Mouse (Mus musculus): ENCODE results near the gene Arhgap28. TPM values are rescaled to one million over a fixed set of nuclear protein-coding genes. Genes with fewer than 3 reads are reported as not detected.

Arhgap28 gene
- polyA plus RNA-seq, 1 experiment from 2014 or later: 3.8 TPM

GRCm38 (mm10) chr17:67896413-67896812, 107.5 kb downstream of the Arhgap28 start:
- Histone ChIP-seq H3K36me3 (ENCODE audit: control insufficient read depth, insufficient read depth) (no peaks in the 10 kb centered on the region; the same call in 1 of the 2 replicates), H3K27ac (ENCODE audit: low read depth, low read length) (no peak overlapping the region), H3K9ac (ENCODE audit: low read depth, low read length) (no peak overlapping the region), H3K9me3 (ENCODE audit: control insufficient read depth) (no peaks in the 10 kb centered on the region), H3K4me3 (ENCODE audit: low read depth, low read length) (no peak overlapping the region), H3K4me1 (replicated peaks; ENCODE audit: control insufficient read depth, insufficient read depth, low read length) (no peaks in the 10 kb centered on the region), H3K4me2 (replicated peaks; ENCODE audit: low read depth) (no peak overlapping the region), H3K27me3 (replicated peaks; ENCODE audit: control insufficient read depth, insufficient read depth, low read length) (no peaks in the 10 kb centered on the region)
- no peak for TF ChIP-seq CTCF (IDR thresholded peaks at IDR 0.05; ENCODE audit: low read depth)
- peak; percentile 64; the same call in 1 of the 2 replicates for ATAC-seq
- WGBS: 94% methylated on average over 5 of the region's 5 CpGs

GRCm38 (mm10) chr17:67889481-67890325, 114.2 kb downstream of the Arhgap28 start:
- Histone ChIP-seq H3K4me1 (replicated peaks; ENCODE audit: control insufficient read depth, insufficient read depth, low read length) (no peaks in the 10 kb centered on the region), H3K9ac (ENCODE audit: low read depth, low read length) (no peak overlapping the region), H3K27ac (ENCODE audit: low read depth, low read length) (no peak overlapping the region), H3K36me3 (ENCODE audit: control insufficient read depth, insufficient read depth) (no peaks in the 10 kb centered on the region; the same call in 1 of the 2 replicates), H3K4me3 (ENCODE audit: low read depth, low read length) (no peak overlapping the region), H3K4me2 (replicated peaks; ENCODE audit: low read depth) (no peak overlapping the region), H3K9me3 (ENCODE audit: control insufficient read depth) (no peaks in the 10 kb centered on the region), H3K27me3 (replicated peaks; ENCODE audit: control insufficient read depth, insufficient read depth, low read length) (no peaks in the 10 kb centered on the region)
- TF ChIP-seq CTCF (IDR thresholded peaks at IDR 0.05; ENCODE audit: low read depth): no peak
- 69% methylated on average over 20 of the region's 20 CpGs for WGBS
- no peak for ATAC-seq

GRCm38 (mm10) chr17:67888081-67888480, 115.8 kb downstream of the Arhgap28 start:
- no peak overlapping the region for H3K27ac ChIP-seq (ENCODE audit: low read depth, low read length)
- H3K4me2 ChIP-seq (replicated peaks; ENCODE audit: low read depth): no peak overlapping the region
- no peak for TF ChIP-seq CTCF (IDR thresholded peaks at IDR 0.05; ENCODE audit: low read depth)
- 0 out of 2 replicates have a peak, but pooled peaks cover 10% of the 10 kb centered on the region for H3K36me3 ChIP-seq (ENCODE audit: control insufficient read depth, insufficient read depth)
- ATAC-seq: no peak
- WGBS: 94% methylated on average over 9 of the region's 9 CpGs
- H3K9ac ChIP-seq (ENCODE audit: low read depth, low read length): no peak overlapping the region
- H3K4me3 ChIP-seq (ENCODE audit: low read depth, low read length): no peak overlapping the region
- H3K27me3 ChIP-seq (replicated peaks; ENCODE audit: control insufficient read depth, insufficient read depth, low read length): no peaks in the 10 kb centered on the region
- H3K4me1 ChIP-seq (replicated peaks; ENCODE audit: control insufficient read depth, insufficient read depth, low read length): no peaks in the 10 kb centered on the region
- no peaks in the 10 kb centered on the region for H3K9me3 ChIP-seq (ENCODE audit: control insufficient read depth)

GRCm38 (mm10) chr17:67886326-67886725, 117.6 kb downstream of the Arhgap28 start:
- Histone ChIP-seq H3K27me3 (replicated peaks; ENCODE audit: control insufficient read depth, insufficient read depth, low read length) (no peaks in the 10 kb centered on the region), H3K9ac (ENCODE audit: low read depth, low read length) (no peak overlapping the region), H3K4me3 (ENCODE audit: low read depth, low read length) (no peak overlapping the region), H3K9me3 (ENCODE audit: control insufficient read depth) (no peaks in the 10 kb centered on the region), H3K4me2 (replicated peaks; ENCODE audit: low read depth) (no peak overlapping the region), H3K27ac (ENCODE audit: low read depth, low read length) (no peak overlapping the region), H3K4me1 (replicated peaks; ENCODE audit: control insufficient read depth, insufficient read depth, low read length) (no peaks in the 10 kb centered on the region), H3K36me3 (ENCODE audit: control insufficient read depth, insufficient read depth) (0 out of 2 replicates have a peak, but pooled peaks cover 10% of the 10 kb centered on the region)
- no peak for ATAC-seq
- WGBS: 82% methylated on average over 5 of the region's 5 CpGs
- TF ChIP-seq CTCF (IDR thresholded peaks at IDR 0.05; ENCODE audit: low read depth): no peak

GRCm38 (mm10) chr17:67877599-67877998, 126.3 kb downstream of the Arhgap28 start:
- Histone ChIP-seq H3K36me3 (ENCODE audit: control insufficient read depth, insufficient read depth) (peaks cover 3% of the 10 kb centered on the region; the same call in 1 of the 2 replicates), H3K9ac (ENCODE audit: low read depth, low read length) (no peak overlapping the region), H3K4me2 (replicated peaks; ENCODE audit: low read depth) (no peak overlapping the region), H3K27ac (ENCODE audit: low read depth, low read length) (no peak overlapping the region), H3K27me3 (replicated peaks; ENCODE audit: control insufficient read depth, insufficient read depth, low read length) (no peaks in the 10 kb centered on the region), H3K4me3 (ENCODE audit: low read depth, low read length) (no peak overlapping the region), H3K4me1 (replicated peaks; ENCODE audit: control insufficient read depth, insufficient read depth, low read length) (no peaks in the 10 kb centered on the region), H3K9me3 (ENCODE audit: control insufficient read depth) (no peaks in the 10 kb centered on the region)
- WGBS: 80% methylated on average over 12 of the region's 12 CpGs
- TF ChIP-seq CTCF (IDR thresholded peaks at IDR 0.05; ENCODE audit: low read depth): no peak
- ATAC-seq: no peak

GRCm38 (mm10) chr17:67869731-67870601, 134.0 kb downstream of the Arhgap28 start:
- peak; percentile 33; the same call in 1 of the 2 replicates for ATAC-seq
- Histone ChIP-seq H3K4me1 (replicated peaks; ENCODE audit: control insufficient read depth, insufficient read depth, low read length) (no peaks in the 10 kb centered on the region), H3K4me3 (ENCODE audit: low read depth, low read length) (no peak overlapping the region), H3K27me3 (replicated peaks; ENCODE audit: control insufficient read depth, insufficient read depth, low read length) (no peaks in the 10 kb centered on the region), H3K36me3 (ENCODE audit: control insufficient read depth, insufficient read depth) (peaks cover 18% of the 10 kb centered on the region; the same call in 1 of the 2 replicates), H3K9me3 (ENCODE audit: control insufficient read depth) (no peaks in the 10 kb centered on the region), H3K9ac (ENCODE audit: low read depth, low read length) (no peak overlapping the region), H3K4me2 (replicated peaks; ENCODE audit: low read depth) (no peak overlapping the region), H3K27ac (ENCODE audit: low read depth, low read length) (no peak overlapping the region)
- TF ChIP-seq CTCF (IDR thresholded peaks at IDR 0.05; ENCODE audit: low read depth): peak; percentile 86
- 69% methylated on average over 23 of the region's 23 CpGs for WGBS
